Mouse (Mus musculus): Measurements from ENCODE around the gene Cdh22. TPM values are rescaled to one million over a fixed set of nuclear protein-coding genes. Genes with fewer than 3 reads are reported as not detected.
A peak's percentile ranks its signal among the peaks of the same experiment; 100 is the strongest.

Gene Cdh22
- polyA plus RNA-seq, 1 experiment from 2014 or later = 15.4 TPM

GRCm38 (mm10) chr2:165253867-165254266 is 19.2 kb upstream of the Cdh22 start:
- 0 out of 2 replicates have a peak, but pooled peaks cover 4% of the 10 kb centered on the region for H3K27me3 ChIP-seq (ENCODE audit: control insufficient read depth, insufficient read depth, low read depth, low read length)
- H3K9ac ChIP-seq (ENCODE audit: low read depth, low read length) = peak overlapping the region; percentile 42; the same call in 1 of the 2 replicates
- H3K4me2 ChIP-seq (ENCODE audit: low read length) = no peak overlapping the region
- WGBS = 5% methylated on average over 10 of the region's 10 CpGs
- no peaks in the 10 kb centered on the region for H3K9me3 ChIP-seq (replicated peaks; ENCODE audit: control insufficient read depth, low read length, poor library complexity, severe bottlenecking)
- no peak overlapping the region for H3K4me3 ChIP-seq (ENCODE audit: low read depth, low read length)
- peak overlapping the region; percentile 60; the same call in 1 of the 2 replicates for H3K27ac ChIP-seq (ENCODE audit: low read length)
- ATAC-seq = peak; percentile 66
- peaks cover 16% of the 10 kb centered on the region for H3K4me1 ChIP-seq (ENCODE audit: control insufficient read depth, insufficient read depth, low read length)
- H3K36me3 ChIP-seq (ENCODE audit: control insufficient read depth, insufficient read depth, low read length) = no peaks in the 10 kb centered on the region

GRCm38 (mm10) chr2:165253269-165253668 is 18.6 kb upstream of the Cdh22 start:
- no peaks in the 10 kb centered on the region for H3K36me3 ChIP-seq (ENCODE audit: control insufficient read depth, insufficient read depth, low read length)
- no peaks in the 10 kb centered on the region for H3K9me3 ChIP-seq (replicated peaks; ENCODE audit: control insufficient read depth, low read length, poor library complexity, severe bottlenecking)
- H3K9ac ChIP-seq (ENCODE audit: low read depth, low read length) = no peak overlapping the region
- peaks cover 16% of the 10 kb centered on the region for H3K4me1 ChIP-seq (ENCODE audit: control insufficient read depth, insufficient read depth, low read length)
- no peak for ATAC-seq
- H3K27me3 ChIP-seq (ENCODE audit: control insufficient read depth, insufficient read depth, low read depth, low read length) = 0 out of 2 replicates have a peak, but pooled peaks cover 4% of the 10 kb centered on the region
- no peak overlapping the region for H3K4me2 ChIP-seq (ENCODE audit: low read length)
- H3K4me3 ChIP-seq (ENCODE audit: low read depth, low read length) = no peak overlapping the region
- WGBS = 78% methylated on average over 8 of the region's 8 CpGs
- peak overlapping the region; percentile 7; the same call in 1 of the 2 replicates for H3K27ac ChIP-seq (ENCODE audit: low read length)

- Histone ChIP-seq H3K4me2 (ENCODE audit: low read length) (no peak overlapping the region), H3K27me3 (ENCODE audit: control insufficient read depth, insufficient read depth, low read depth, low read length) (0 out of 2 replicates have a peak, but pooled peaks cover 4% of the 10 kb centered on the region), H3K9me3 (replicated peaks; ENCODE audit: control insufficient read depth, low read length, poor library complexity, severe bottlenecking) (no peaks in the 10 kb centered on the region), H3K36me3 (ENCODE audit: control insufficient read depth, insufficient read depth, low read length) (no peaks in the 10 kb centered on the region), H3K4me1 (ENCODE audit: control insufficient read depth, insufficient read depth, low read length) (peaks cover 16% of the 10 kb centered on the region), H3K9ac (ENCODE audit: low read depth, low read length) (no peak overlapping the region), H3K27ac (ENCODE audit: low read length) (no peak overlapping the region), H3K4me3 (ENCODE audit: low read depth, low read length) (no peak overlapping the region)
- WGBS = 47% methylated on average over 9 of the region's 9 CpGs
- no peak for ATAC-seq
Measured at GRCm38 (mm10) chr2:165252801-165253200, 18.1 kb upstream of the Cdh22 start.

- Histone ChIP-seq H3K4me1 (ENCODE audit: control insufficient read depth, insufficient read depth, low read length) (peaks cover 16% of the 10 kb centered on the region), H3K4me2 (ENCODE audit: low read length) (no peak overlapping the region), H3K36me3 (ENCODE audit: control insufficient read depth, insufficient read depth, low read length) (no peaks in the 10 kb centered on the region), H3K9ac (ENCODE audit: low read depth, low read length) (no peak overlapping the region), H3K27ac (ENCODE audit: low read length) (no peak overlapping the region), H3K9me3 (replicated peaks; ENCODE audit: control insufficient read depth, low read length, poor library complexity, severe bottlenecking) (no peaks in the 10 kb centered on the region), H3K4me3 (ENCODE audit: low read depth, low read length) (no peak overlapping the region), H3K27me3 (ENCODE audit: control insufficient read depth, insufficient read depth, low read depth, low read length) (0 out of 2 replicates have a peak, but pooled peaks cover 4% of the 10 kb centered on the region)
- no peak for ATAC-seq
- 79% methylated on average over 8 of the region's 8 CpGs for WGBS
Measured at GRCm38 (mm10) chr2:165252381-165252780, 17.7 kb upstream of the Cdh22 start.

- Histone ChIP-seq H3K9ac (ENCODE audit: low read depth, low read length) (no peak overlapping the region), H3K36me3 (ENCODE audit: control insufficient read depth, insufficient read depth, low read length) (no peaks in the 10 kb centered on the region), H3K4me1 (ENCODE audit: control insufficient read depth, insufficient read depth, low read length) (peaks cover 27% of the 10 kb centered on the region), H3K27ac (ENCODE audit: low read length) (no peak overlapping the region), H3K4me2 (ENCODE audit: low read length) (no peak overlapping the region), H3K4me3 (ENCODE audit: low read depth, low read length) (no peak overlapping the region), H3K9me3 (replicated peaks; ENCODE audit: control insufficient read depth, low read length, poor library complexity, severe bottlenecking) (no peaks in the 10 kb centered on the region), H3K27me3 (ENCODE audit: control insufficient read depth, insufficient read depth, low read depth, low read length) (no peaks in the 10 kb centered on the region)
- 68% methylated on average over 1 of the region's 1 CpGs for WGBS
- no peak for ATAC-seq
Measured at GRCm38 (mm10) chr2:165250903-165251302, 16.2 kb upstream of the Cdh22 start.

- ATAC-seq = no peak
- Histone ChIP-seq H3K9ac (ENCODE audit: low read depth, low read length) (no peak overlapping the region), H3K4me2 (ENCODE audit: low read length) (no peak overlapping the region), H3K36me3 (ENCODE audit: control insufficient read depth, insufficient read depth, low read length) (no peaks in the 10 kb centered on the region), H3K4me3 (ENCODE audit: low read depth, low read length) (no peak overlapping the region), H3K9me3 (replicated peaks; ENCODE audit: control insufficient read depth, low read length, poor library complexity, severe bottlenecking) (no peaks in the 10 kb centered on the region), H3K4me1 (ENCODE audit: control insufficient read depth, insufficient read depth, low read length) (peaks cover 16% of the 10 kb centered on the region), H3K27me3 (ENCODE audit: control insufficient read depth, insufficient read depth, low read depth, low read length) (no peaks in the 10 kb centered on the region), H3K27ac (ENCODE audit: low read length) (no peak overlapping the region)
- WGBS = 10% methylated on average over 3 of the region's 3 CpGs
Measured at GRCm38 (mm10) chr2:165248967-165249366, 14.3 kb upstream of the Cdh22 start.

- H3K36me3 ChIP-seq (ENCODE audit: control insufficient read depth, insufficient read depth, low read length) = no peaks in the 10 kb centered on the region
- H3K9me3 ChIP-seq (replicated peaks; ENCODE audit: control insufficient read depth, low read length, poor library complexity, severe bottlenecking) = no peaks in the 10 kb centered on the region
- H3K4me3 ChIP-seq (ENCODE audit: low read depth, low read length) = no peak overlapping the region
- peaks cover 26% of the 10 kb centered on the region for H3K4me1 ChIP-seq (ENCODE audit: control insufficient read depth, insufficient read depth, low read length)
- no peak overlapping the region for H3K9ac ChIP-seq (ENCODE audit: low read depth, low read length)
- H3K27ac ChIP-seq (ENCODE audit: low read length) = no peak overlapping the region
- 8% methylated on average over 11 of the region's 11 CpGs for WGBS
- no peak for ATAC-seq
- no peaks in the 10 kb centered on the region for H3K27me3 ChIP-seq (ENCODE audit: control insufficient read depth, insufficient read depth, low read depth, low read length)
- H3K4me2 ChIP-seq (ENCODE audit: low read length) = no peak overlapping the region
Measured at GRCm38 (mm10) chr2:165246349-165246748, 11.7 kb upstream of the Cdh22 start.

GRCm38 (mm10) chr2:165243122-165243720 is 8.6 kb upstream of the Cdh22 start:
- Histone ChIP-seq H3K36me3 (ENCODE audit: control insufficient read depth, insufficient read depth, low read length) (no peaks in the 10 kb centered on the region), H3K9me3 (replicated peaks; ENCODE audit: control insufficient read depth, low read length, poor library complexity, severe bottlenecking) (no peaks in the 10 kb centered on the region), H3K9ac (ENCODE audit: low read depth, low read length) (peak overlapping the region; percentile 8), H3K4me1 (ENCODE audit: control insufficient read depth, insufficient read depth, low read length) (peaks cover 33% of the 10 kb centered on the region), H3K27me3 (ENCODE audit: control insufficient read depth, insufficient read depth, low read depth, low read length) (peaks cover 9% of the 10 kb centered on the region), H3K4me3 (ENCODE audit: low read depth, low read length) (no peak overlapping the region), H3K4me2 (ENCODE audit: low read length) (peak overlapping the region; percentile 7), H3K27ac (ENCODE audit: low read length) (peak overlapping the region; percentile 44)
- WGBS = 4% methylated on average over 11 of the region's 11 CpGs
- ATAC-seq = peak; percentile 50

GRCm38 (mm10) chr2:165242575-165242974 is 7.9 kb upstream of the Cdh22 start:
- peak overlapping the region; percentile 22 for H3K4me2 ChIP-seq (ENCODE audit: low read length)
- ATAC-seq = no peak
- no peaks in the 10 kb centered on the region for H3K9me3 ChIP-seq (replicated peaks; ENCODE audit: control insufficient read depth, low read length, poor library complexity, severe bottlenecking)
- peaks cover 34% of the 10 kb centered on the region for H3K4me1 ChIP-seq (ENCODE audit: control insufficient read depth, insufficient read depth, low read length)
- WGBS = 2% methylated on average over 13 of the region's 13 CpGs
- H3K27me3 ChIP-seq (ENCODE audit: control insufficient read depth, insufficient read depth, low read depth, low read length) = peaks cover 9% of the 10 kb centered on the region
- peak overlapping the region; percentile 8 for H3K9ac ChIP-seq (ENCODE audit: low read depth, low read length)
- H3K4me3 ChIP-seq (ENCODE audit: low read depth, low read length) = no peak overlapping the region
- H3K27ac ChIP-seq (ENCODE audit: low read length) = peak overlapping the region; percentile 44
- no peaks in the 10 kb centered on the region for H3K36me3 ChIP-seq (ENCODE audit: control insufficient read depth, insufficient read depth, low read length)

Data from midbrain, embryonic 16.5 days (tissue).